Mouse (Mus musculus): Measurements from ENCODE around the gene Mgrn1. TPM values are rescaled to one million over a fixed set of nuclear protein-coding genes. Genes with fewer than 3 reads are reported as not detected.

Gene Mgrn1
- total and polyA plus RNA-seq, 3 experiments = 8.4 to 25.0 TPM; not detected in 1

GRCm38 (mm10) chr16:4922481-4922880, 36.4 kb downstream of the Mgrn1 start:
- Histone ChIP-seq H3K27me3 (ENCODE audit: control insufficient read depth in 1 of 2, insufficient read depth in 2 of 2, low read length in 2 of 2) (no peaks in the 10 kb centered on the region), H3K9ac (ENCODE audit: control insufficient read depth, low read depth, low read length, poor library complexity, severe bottlenecking) (no peak overlapping the region), H3K27ac (ENCODE audit: control insufficient read depth, low read depth, low read length) (no peak overlapping the region), H3K4me1 (ENCODE audit: control insufficient read depth in 1 of 2, insufficient read depth in 2 of 2, low read length in 2 of 2) (no peaks in the 10 kb centered on the region), H3K4me3 (ENCODE audit: control insufficient read depth in 1 of 2, insufficient read depth in 1 of 2, low read depth in 2 of 2, low read length in 2 of 2) (no peak overlapping the region), H3K79me2 (ENCODE audit: control insufficient read depth, insufficient read depth, low read length, poor library complexity) (no peaks in the 10 kb centered on the region), H3K36me3 (ENCODE audit: control insufficient read depth in 1 of 2, insufficient read depth in 2 of 2, low read length in 2 of 2) (no peaks in the 10 kb centered on the region; a peak in 1 of 4 replicates), H3K9me3 (replicated peaks; ENCODE audit: insufficient read depth, low read length) (no peaks in the 10 kb centered on the region)
- no peak for TF ChIP-seq BHLHE40 (IDR thresholded peaks at IDR 0.05; ENCODE audit: borderline replicate concordance, low read depth, low read length)
- TF ChIP-seq KAT2A (conservative IDR thresholded peaks at IDR 0.05; ENCODE audit: low read depth, low read length) = no peak
- no peak for TF ChIP-seq ZMIZ1 (IDR thresholded peaks at IDR 0.05; ENCODE audit: low read depth, low read length)
- TF ChIP-seq SIN3A (IDR thresholded peaks at IDR 0.05; ENCODE audit: low read length) = no peak
- no peak for TF ChIP-seq CTCF (IDR thresholded peaks at IDR 0.05 in 2 of 3, conservative IDR thresholded peaks at IDR 0.05 in 1 of 3; ENCODE audit: control insufficient read depth in 1 of 3, insufficient read depth in 1 of 3, low read depth in 2 of 3, low read length in 3 of 3, poor library complexity in 1 of 3, severe bottlenecking in 1 of 3)
- TF ChIP-seq POLR2A (IDR thresholded peaks at IDR 0.05; ENCODE audit: control insufficient read depth in 1 of 2, insufficient read depth in 1 of 2, low read depth in 1 of 2, low read length in 2 of 2, poor library complexity in 1 of 2) = no peak
- no peak for TF ChIP-seq USF2 (IDR thresholded peaks at IDR 0.05; ENCODE audit: borderline replicate concordance in 1 of 2, insufficient read depth in 1 of 2, low read depth in 1 of 2, low read length in 2 of 2)
- no peak for TF ChIP-seq JUND (IDR thresholded peaks at IDR 0.05; ENCODE audit: low read depth, low read length)
- TF ChIP-seq MXI1 (IDR thresholded peaks at IDR 0.05; ENCODE audit: low read depth, low read length) = no peak
- TF ChIP-seq NELFE (IDR thresholded peaks at IDR 0.05; ENCODE audit: low read depth, low read length) = no peak
- no peak for TF ChIP-seq MEF2A (IDR thresholded peaks at IDR 0.05; ENCODE audit: extremely low read depth, insufficient replicate concordance, low read depth, low read length, poor library complexity, severe bottlenecking)
- no peak for TF ChIP-seq SMC3 (IDR thresholded peaks at IDR 0.05; ENCODE audit: low read depth, low read length)
- no peak for TF ChIP-seq NRF1 (IDR thresholded peaks at IDR 0.05; ENCODE audit: insufficient read depth, low read depth, low read length, poor library complexity, severe bottlenecking)
- no peak for TF ChIP-seq E2F4 (IDR thresholded peaks at IDR 0.05; ENCODE audit: borderline replicate concordance, low read depth, low read length)
- TF ChIP-seq MYB (IDR thresholded peaks at IDR 0.05; ENCODE audit: low read depth, low read length) = no peak
- TF ChIP-seq MAFK (IDR thresholded peaks at IDR 0.05; ENCODE audit: borderline replicate concordance, low read depth, low read length) = no peak
- no peak for TF ChIP-seq CHD2 (IDR thresholded peaks at IDR 0.05; ENCODE audit: low read length)
- no peak for TF ChIP-seq ELF1 (IDR thresholded peaks at IDR 0.05; ENCODE audit: low read depth, low read length)
- no peak for TF ChIP-seq ZC3H11A (IDR thresholded peaks at IDR 0.05; ENCODE audit: low read depth, low read length)
- no peak for TF ChIP-seq UBTF (IDR thresholded peaks at IDR 0.05; ENCODE audit: borderline replicate concordance, insufficient read depth, low read depth, low read length)
- no peak for DNase-seq (ENCODE audit: low read depth, low spot score)

- Histone ChIP-seq H3K36me3 (ENCODE audit: control insufficient read depth in 1 of 2, insufficient read depth in 2 of 2, low read length in 2 of 2) (no peaks in the 10 kb centered on the region; a peak in 1 of 4 replicates), H3K9ac (ENCODE audit: control insufficient read depth, low read depth, low read length, poor library complexity, severe bottlenecking) (no peak overlapping the region), H3K79me2 (ENCODE audit: control insufficient read depth, insufficient read depth, low read length, poor library complexity) (no peaks in the 10 kb centered on the region), H3K4me1 (ENCODE audit: control insufficient read depth in 1 of 2, insufficient read depth in 2 of 2, low read length in 2 of 2) (no peaks in the 10 kb centered on the region), H3K4me3 (ENCODE audit: control insufficient read depth in 1 of 2, insufficient read depth in 1 of 2, low read depth in 2 of 2, low read length in 2 of 2) (no peak overlapping the region), H3K27ac (ENCODE audit: control insufficient read depth, low read depth, low read length) (no peak overlapping the region), H3K9me3 (replicated peaks; ENCODE audit: insufficient read depth, low read length) (no peaks in the 10 kb centered on the region), H3K27me3 (ENCODE audit: control insufficient read depth in 1 of 2, insufficient read depth in 2 of 2, low read length in 2 of 2) (no peaks in the 10 kb centered on the region)
- no peak for DNase-seq (ENCODE audit: low read depth, low spot score)
- TF ChIP-seq E2F4 (IDR thresholded peaks at IDR 0.05; ENCODE audit: borderline replicate concordance, low read depth, low read length) = no peak
- TF ChIP-seq SIN3A (IDR thresholded peaks at IDR 0.05; ENCODE audit: low read length) = no peak
- no peak for TF ChIP-seq TBP (IDR thresholded peaks at IDR 0.05; ENCODE audit: low read depth, low read length)
- no peak for TF ChIP-seq MEF2A (IDR thresholded peaks at IDR 0.05; ENCODE audit: extremely low read depth, insufficient replicate concordance, low read depth, low read length, poor library complexity, severe bottlenecking)
- no peak for TF ChIP-seq MXI1 (IDR thresholded peaks at IDR 0.05; ENCODE audit: low read depth, low read length)
- TF ChIP-seq ZC3H11A (IDR thresholded peaks at IDR 0.05; ENCODE audit: low read depth, low read length) = no peak
- TF ChIP-seq CHD2 (IDR thresholded peaks at IDR 0.05; ENCODE audit: low read length) = no peak
- no peak for TF ChIP-seq KAT2A (conservative IDR thresholded peaks at IDR 0.05; ENCODE audit: low read depth, low read length)
- TF ChIP-seq MAZ (IDR thresholded peaks at IDR 0.05; ENCODE audit: low read depth, low read length) = no peak
- no peak for TF ChIP-seq POLR2AphosphoS5 (IDR thresholded peaks at IDR 0.05; ENCODE audit: borderline replicate concordance, low read depth, low read length)
- no peak for TF ChIP-seq USF2 (IDR thresholded peaks at IDR 0.05; ENCODE audit: borderline replicate concordance in 1 of 2, insufficient read depth in 1 of 2, low read depth in 1 of 2, low read length in 2 of 2)
Measured at GRCm38 (mm10) chr16:4923996-4924395, 37.9 kb downstream of the Mgrn1 start.
